ENCODE assay signal across 28 mouse cellular contexts in the genomic region with DNA sequence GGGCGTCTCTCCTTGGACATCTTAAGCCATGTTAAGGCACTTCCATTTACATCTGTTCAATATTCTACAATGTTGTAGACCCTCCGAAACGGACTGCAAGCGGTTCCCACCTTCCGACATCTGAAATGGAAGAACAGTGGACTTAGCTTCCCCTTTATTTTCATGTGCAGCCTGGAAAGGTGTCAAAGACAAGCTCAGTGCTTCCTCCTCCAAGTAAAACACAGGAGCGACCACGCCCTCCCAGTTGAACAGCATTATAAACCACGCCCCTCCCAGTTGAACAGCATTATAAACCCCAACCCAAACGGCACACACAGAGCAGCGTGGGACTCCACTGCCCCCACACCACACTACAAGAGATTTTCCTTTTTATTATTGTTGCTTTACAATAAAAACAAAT. TPM values are rescaled to one million over a fixed set of nuclear protein-coding genes. Genes with fewer than 3 reads are reported as not detected.
DNase-seq lines count a peak whose midpoint lies in the region; ATAC-seq and TF ChIP-seq lines count a peak whose summit lies in the region.
"Had no signal": no experiment of that assay in that cellular context is flagged by ENCODE, and none has a peak within 500 bp of the region (broad histone marks: within the 10 kb centered on the region; RNA-seq: fewer than 3 reads in every experiment).

No protein-coding gene starts in this region.

- H3K9me3 ChIP-seq in kidney, postnatal 0 days (replicated peaks; ENCODE audit: low read length), result no peaks in the 10 kb centered on the region
- no peaks in the 10 kb centered on the region for H3K9me3 ChIP-seq in forebrain, embryonic 10.5 days
- H3K9me3 ChIP-seq: embryonic facial prominence, embryonic 10.5 days; embryonic facial prominence, embryonic 13.5 days; forebrain, embryonic 13.5 days; G1E; heart, embryonic 13.5 days; hindbrain, embryonic 13.5 days; intestine, embryonic 15.5 days had no signal

- H3K4me2 ChIP-seq in kidney, postnatal 0 days (ENCODE audit: low read length), result no peak overlapping the region
- H3K4me2 ChIP-seq: embryonic facial prominence, embryonic 13.5 days; forebrain, embryonic 13.5 days; heart, embryonic 13.5 days; hindbrain, embryonic 13.5 days; intestine, embryonic 15.5 days had no signal

- no peaks in the 10 kb centered on the region for H3K4me1 ChIP-seq in kidney, postnatal 0 days (replicated peaks; ENCODE audit: insufficient read depth, low read length)
- H3K4me1 ChIP-seq in forebrain, embryonic 10.5 days, result peaks cover 11% of the 10 kb centered on the region
- H3K4me1 ChIP-seq: forebrain, embryonic 13.5 days; heart, embryonic 13.5 days; hindbrain, embryonic 13.5 days; intestine, embryonic 15.5 days had no signal

- TF ChIP-seq CTCF in kidney, postnatal 0 days (IDR thresholded peaks at IDR 0.05; ENCODE audit: low read depth), result no peak

- peak; percentile 1 to 10 for DNase-seq in cerebellum, postnatal 4 days (ENCODE audit: low spot score in 2 of 2)
- DNase-seq in cerebellum, adult 18-20 months, result no peak
- peak; percentile 24 for DNase-seq in kidney, postnatal 0 days (ENCODE audit: low spot score)
- DNase-seq in kidney, postnatal 36 days, result no peak
- peak; percentile 31 for DNase-seq in testis, postnatal 10 days (ENCODE audit: low spot score)
- no peak for DNase-seq in testis, postnatal 14 days (ENCODE audit: low spot score)
- peak; percentile 48 for DNase-seq in large intestine, adult 2 months (ENCODE audit: low read depth, low spot score)
- no peak for DNase-seq in forebrain, embryonic 10.5 days (ENCODE audit: extremely low spot score, low spot score)
- DNase-seq: adrenal gland, postnatal 10 days; adrenal gland, postnatal 36 days; B cell, adult 2 months; cerebellum, adult 11 months; cerebellum, adult 9-11 months; embryo, embryonic 11 days; gastrocnemius, postnatal 10 days; gastrocnemius, postnatal 36 days; kidney, adult 11 months had no signal

- ATAC-seq in kidney, postnatal 0 days (replicated peaks; ENCODE audit: low FRiP score, low read depth), result no peak
- ATAC-seq: forebrain, embryonic 13.5 days; forebrain, embryonic 16.5 days; hindbrain, embryonic 16.5 days; intestine, embryonic 15.5 days had no signal

- no peak overlapping the region for H3K27ac ChIP-seq in kidney, postnatal 0 days
- no peak overlapping the region for H3K27ac ChIP-seq in forebrain, embryonic 10.5 days
- H3K27ac ChIP-seq: embryonic facial prominence, embryonic 10.5 days; embryonic facial prominence, embryonic 13.5 days; forebrain, embryonic 13.5 days; heart, embryonic 13.5 days; hindbrain, embryonic 13.5 days; intestine, embryonic 15.5 days had no signal

- 70% methylated on average over 10 of the region's 10 CpGs for WGBS in kidney, postnatal 0 days
- WGBS in large intestine, adult 2 months, result 53% methylated on average over 10 of the region's 10 CpGs
- WGBS in forebrain, embryonic 10.5 days, result 95% methylated on average over 10 of the region's 10 CpGs

- H3K36me3 ChIP-seq in kidney, postnatal 0 days (ENCODE audit: insufficient read depth, low read length), result peaks cover 40% of the 10 kb centered on the region
- H3K36me3 ChIP-seq in forebrain, embryonic 10.5 days (replicated peaks), result peaks cover 68% of the 10 kb centered on the region

- no peak overlapping the region for H3K9ac ChIP-seq in kidney, postnatal 0 days (ENCODE audit: low read depth, low read length)
- H3K9ac ChIP-seq: embryonic facial prominence, embryonic 13.5 days; forebrain, embryonic 13.5 days; heart, embryonic 13.5 days; hindbrain, embryonic 13.5 days; intestine, embryonic 15.5 days had no signal

- H3K4me3 ChIP-seq in kidney, postnatal 0 days (replicated peaks; ENCODE audit: low read depth, low read length), result no peak overlapping the region
- H3K4me3 ChIP-seq in forebrain, embryonic 10.5 days, result no peak overlapping the region
- H3K4me3 ChIP-seq: embryonic facial prominence, embryonic 10.5 days; embryonic facial prominence, embryonic 13.5 days; erythroblast, embryonic 14.5 days; forebrain, embryonic 13.5 days; heart, embryonic 13.5 days; hindbrain, embryonic 13.5 days; intestine, embryonic 15.5 days had no signal

- H3K27me3 ChIP-seq in kidney, postnatal 0 days (ENCODE audit: insufficient read depth, low read length), result no peaks in the 10 kb centered on the region
- no peaks in the 10 kb centered on the region for H3K27me3 ChIP-seq in forebrain, embryonic 10.5 days (ENCODE audit: poor library complexity, severe bottlenecking)
- H3K27me3 ChIP-seq: CH12.LX; embryonic facial prominence, embryonic 13.5 days; forebrain, embryonic 13.5 days; heart, embryonic 13.5 days; hindbrain, embryonic 13.5 days; intestine, embryonic 15.5 days had no signal

RNA-seq across cellular contexts. Expression of a gene that starts 41.2 kb away (rescaled TPM):
- 65.8 and 71.7 TPM in 2 replicates for polyA plus RNA-seq in kidney, postnatal 0 days (2015; fragmentation: Nextera tagmentation; extraction: Ambion mirVana)
- 73.3 and 87.2 TPM in 2 replicates for polyA plus RNA-seq in large intestine, adult 2 months (2012; rRNA removed)
- 36.7 and 39.1 TPM in 2 replicates for polyA plus RNA-seq in forebrain, embryonic 10.5 days (2016; fragmentation: Nextera tagmentation; extraction: Ambion mirVana)

Comparison
In these comparisons a context has a peak if more than half of its experiments do, and no peak if none do; other contexts are left out.
1. DNase-seq: peak in cerebellum, postnatal 4 days (2 of 2), kidney, postnatal 0 days (single experiment), testis, postnatal 10 days (single experiment) and large intestine, adult 2 months (single experiment); none in cerebellum, adult 18-20 months (0 of 2), kidney, postnatal 36 days (0 of 2), testis, postnatal 14 days (single experiment) and forebrain, embryonic 10.5 days (single experiment).